Mouse (Mus musculus) heart, embryonic 14.5 days (tissue): Measurements from ENCODE around the gene Dus2. TPM values are rescaled to one million over a fixed set of nuclear protein-coding genes. Genes with fewer than 3 reads are reported as not detected.
A peak's percentile ranks its signal among the peaks of the same experiment; 100 is the strongest.

ENCODE experiments used
- ATAC-seq: fragments of 200-750 bp; cut with Nextera tagmentation; 2 replicates; pipeline ENCODE4 v1.8.0; 2017; ENCODE audit warnings: low read depth, moderate TSS enrichment; ENCODE audit not compliant: insufficient number of reproducible peaks, insufficient read depth, low FRiP score
- H3K27ac ChIP-seq, 2 experiments: fragments of 200-500 bp in 1 of 2; fragments of 300-500 bp in 1 of 2; sonication (generic) in 1 of 2; replicated peaks in 1 of 2; 2 replicates each; pipeline ENCODE4 v1.5.1; 2012 to 2014; ENCODE audit warnings: low read depth in 2 of 2, low read length in 2 of 2, control low read depth in 1 of 2, mild to moderate bottlenecking in 1 of 2, mixed read lengths in 1 of 2; ENCODE audit not compliant: control insufficient read depth in 1 of 2, insufficient read depth in 1 of 2
- H3K27me3 ChIP-seq: fragments of 300-500 bp; sonication (generic); 2 replicates; pipeline ENCODE4 v1.6.1; 2014; ENCODE audit warnings: mild to moderate bottlenecking, low read length, control low read depth; ENCODE audit not compliant: control insufficient read depth, insufficient read depth
- H3K36me3 ChIP-seq: fragments of 300-500 bp; sonication (generic); 2 replicates; pipeline ENCODE4 v1.6.1; 2014; ENCODE audit warnings: mild to moderate bottlenecking, control low read depth, low read length, mixed read lengths; ENCODE audit not compliant: control insufficient read depth, insufficient read depth
- H3K4me1 ChIP-seq, 2 experiments: fragments of 200-500 bp in 1 of 2; fragments of 300-500 bp in 1 of 2; sonication (generic) in 1 of 2; 2 replicates each; pipeline ENCODE4 v1.6.1; 2012 to 2014; ENCODE audit warnings: low read length in 2 of 2, control low read depth in 1 of 2, mixed read lengths in 1 of 2; ENCODE audit not compliant: control insufficient read depth in 2 of 2, insufficient read depth in 2 of 2
- H3K4me2 ChIP-seq: fragments of 300-500 bp; sonication (generic); 2 replicates; pipeline ENCODE4 v1.6.1; 2014; ENCODE audit warnings: mild to moderate bottlenecking, low read length
- H3K4me3 ChIP-seq, 2 experiments: fragments of 200-500 bp in 1 of 2; fragments of 300-500 bp in 1 of 2; sonication (generic) in 1 of 2; 2 replicates each; pipeline ENCODE4 v1.5.1; 2012 to 2014; ENCODE audit warnings: low read length in 2 of 2, mild to moderate bottlenecking in 2 of 2, control low read depth in 1 of 2, low read depth in 1 of 2, moderate library complexity in 1 of 2; ENCODE audit not compliant: control insufficient read depth in 1 of 2, insufficient read depth in 1 of 2
- H3K9ac ChIP-seq: fragments of 300-500 bp; sonication (generic); 2 replicates; pipeline ENCODE4 v1.6.1; 2014; ENCODE audit warnings: mild to moderate bottlenecking, low read length
- H3K9me3 ChIP-seq: fragments of 300-500 bp; sonication (generic); 2 replicates; pipeline ENCODE4 v1.6.1; 2016; ENCODE audit warnings: low read length, control low read depth; ENCODE audit not compliant: control insufficient read depth
- WGBS: fragments of 180-500 bp; shearing (Covaris S2); extraction: QIAGEN DNeasy Blood & Tissue Kit; methylation state at CpG from one replicate; pipeline ENCODE4 v1.1.7; 2014; 5-methylcytosine and 5-hydroxymethylcytosine counted together
- polyA plus RNA-seq: library from polyadenylated mRNA; unstranded; fragments of >200 nt; fragmentation: Nextera tagmentation; extraction: Ambion mirVana; gene quantifications from 2 replicates; pipeline ENCODE4 v1.2.1, GENCODE M21; 2014

The Dus2 gene
- 13.5 and 15.2 TPM in 2 replicates for polyA plus RNA-seq

DNA sequence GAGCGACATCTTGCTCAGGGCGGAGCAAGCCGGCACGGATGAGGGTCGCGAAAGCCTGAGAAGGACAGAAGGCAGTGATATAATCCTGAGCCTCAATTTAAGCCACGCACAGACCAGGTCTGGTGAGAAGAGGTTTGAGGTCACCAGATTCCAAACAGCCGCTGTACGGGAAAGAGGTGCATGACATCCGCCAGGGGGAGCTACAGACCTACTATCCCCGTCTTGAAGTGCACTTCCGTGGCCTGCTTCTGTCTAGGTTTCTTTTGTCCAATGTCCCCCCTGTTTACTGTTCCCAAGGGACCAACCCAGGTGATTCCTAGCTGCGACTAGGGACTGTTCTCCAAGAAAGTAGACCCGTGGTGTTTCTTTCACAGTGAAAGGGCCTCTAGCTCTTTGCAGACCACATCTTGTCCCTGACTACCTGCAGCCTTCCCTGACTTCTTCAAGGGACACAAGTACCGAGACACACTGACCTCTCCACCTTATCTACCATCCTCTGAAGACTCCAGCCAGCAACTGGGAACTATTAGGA, at the start of gene Dus2:
TSS of gene Dus2 (plus strand) at position 482 of the 532 bp plus-strand sequence.
- H3K4me1 ChIP-seq, result peaks cover 5 to 8% of the 10 kb centered on the region in 2 experiments; a peak in 2 of 4 replicates
- no peaks in the 10 kb centered on the region for H3K36me3 ChIP-seq
- H3K9me3 ChIP-seq, result no peaks in the 10 kb centered on the region
- H3K9ac ChIP-seq, result peak within 1 kb of the TSS; percentile 56; the same call in 1 of the 2 replicates
- H3K4me3 ChIP-seq, result no peak within 1 kb of the TSS
- no peaks in the 10 kb centered on the region for H3K27me3 ChIP-seq
- WGBS, result 8% methylated on average over 15 of the region's 15 CpGs
- H3K4me2 ChIP-seq, result peak within 1 kb of the TSS; percentile 34
- H3K27ac ChIP-seq, result no peak within 1 kb of the TSS
- ATAC-seq, result peak; percentile 75; the same call in 1 of the 2 replicates

GRCm38 (mm10) chr8:105942026-105942425, 49.1 kb upstream of the Dus2 start:
- Histone ChIP-seq H3K27ac (no peak overlapping the region), H3K4me3 (no peak overlapping the region), H3K27me3 (no peaks in the 10 kb centered on the region), H3K4me2 (no peak overlapping the region), H3K9me3 (no peaks in the 10 kb centered on the region), H3K36me3 (peaks cover 73% of the 10 kb centered on the region), H3K9ac (no peak overlapping the region), H3K4me1 (peaks cover 0 to 4% of the 10 kb centered on the region in 2 experiments; a peak in 1 of 4 replicates)
- WGBS, result 93% methylated on average over 11 of the region's 11 CpGs
- no peak for ATAC-seq

- Histone ChIP-seq H3K4me3 (no peak overlapping the region), H3K27me3 (no peaks in the 10 kb centered on the region), H3K27ac (no peak overlapping the region), H3K9ac (no peak overlapping the region), H3K36me3 (peaks cover 79% of the 10 kb centered on the region), H3K4me1 (peaks cover 0 to 4% of the 10 kb centered on the region in 2 experiments; a peak in 1 of 4 replicates), H3K9me3 (no peaks in the 10 kb centered on the region), H3K4me2 (no peak overlapping the region)
- 93% methylated on average over 5 of the region's 5 CpGs for WGBS
- no peak for ATAC-seq
These were observed 48.6 kb upstream of the Dus2 start for GRCm38 (mm10) chr8:105942542-105942941.

DNA sequence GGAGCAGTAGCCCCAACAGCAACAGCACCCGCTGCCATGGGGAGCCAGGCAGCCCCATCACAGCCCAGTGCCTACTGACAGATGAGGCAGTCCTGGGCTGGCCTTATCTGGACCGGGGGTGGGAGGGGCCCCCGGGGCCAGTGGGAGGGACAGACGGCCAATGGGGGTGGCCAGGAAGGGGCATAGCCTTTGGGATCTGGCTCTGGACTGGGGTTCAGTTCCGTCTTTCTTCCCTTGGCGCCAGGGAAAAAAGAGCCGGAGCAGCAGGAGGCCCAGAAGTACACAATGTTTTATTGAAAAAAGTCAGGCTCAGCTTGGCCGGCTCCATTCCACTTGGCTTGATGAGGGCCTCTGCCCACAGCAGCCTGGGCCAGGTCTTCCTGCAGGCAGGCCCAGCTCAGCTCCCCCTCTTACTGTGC, 47.8 kb upstream of the Dus2 start, which contains the start of gene Lcat:
TSS of gene Lcat (minus strand) at position 62 of the 419 bp plus-strand sequence.
- Histone ChIP-seq H3K4me2 (no peak within 1 kb of the TSS), H3K4me3 (no peak within 1 kb of the TSS), H3K4me1 (peaks cover 0 to 1% of the 10 kb centered on the region in 2 experiments; a peak in 1 of 4 replicates), H3K36me3 (peaks cover 86% of the 10 kb centered on the region), H3K27ac (no peak within 1 kb of the TSS), H3K9me3 (no peaks in the 10 kb centered on the region), H3K27me3 (no peaks in the 10 kb centered on the region), H3K9ac (no peak within 1 kb of the TSS)
- no peak for ATAC-seq
- 70% methylated on average over 8 of the region's 8 CpGs for WGBS

DNA sequence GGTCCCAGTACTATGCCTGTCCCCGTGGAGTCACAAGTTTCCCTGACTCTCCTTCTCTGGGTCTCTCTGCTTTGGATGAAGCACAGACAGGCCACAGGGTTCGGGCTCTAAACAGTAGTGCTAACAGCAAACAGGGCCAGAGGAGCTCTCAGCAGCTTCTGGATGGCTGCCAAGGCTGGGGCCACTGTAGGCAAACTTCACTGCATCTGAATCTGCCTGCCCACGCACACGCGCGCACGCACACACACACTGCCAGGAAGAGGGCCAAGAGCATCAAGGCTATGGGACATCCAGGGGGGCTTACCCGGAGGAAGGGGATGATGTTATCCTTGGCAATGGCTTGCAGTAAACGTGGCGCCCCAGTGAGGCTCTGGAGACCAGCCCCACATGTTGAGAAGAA, 41.8 kb upstream of the Dus2 start:
- H3K27ac ChIP-seq, result peak overlapping the region; percentile 20 to 66; a peak in 3 of 4 replicates
- ATAC-seq, result peak; percentile 37
- WGBS, result 23% methylated on average over 10 of the region's 10 CpGs

DNA sequence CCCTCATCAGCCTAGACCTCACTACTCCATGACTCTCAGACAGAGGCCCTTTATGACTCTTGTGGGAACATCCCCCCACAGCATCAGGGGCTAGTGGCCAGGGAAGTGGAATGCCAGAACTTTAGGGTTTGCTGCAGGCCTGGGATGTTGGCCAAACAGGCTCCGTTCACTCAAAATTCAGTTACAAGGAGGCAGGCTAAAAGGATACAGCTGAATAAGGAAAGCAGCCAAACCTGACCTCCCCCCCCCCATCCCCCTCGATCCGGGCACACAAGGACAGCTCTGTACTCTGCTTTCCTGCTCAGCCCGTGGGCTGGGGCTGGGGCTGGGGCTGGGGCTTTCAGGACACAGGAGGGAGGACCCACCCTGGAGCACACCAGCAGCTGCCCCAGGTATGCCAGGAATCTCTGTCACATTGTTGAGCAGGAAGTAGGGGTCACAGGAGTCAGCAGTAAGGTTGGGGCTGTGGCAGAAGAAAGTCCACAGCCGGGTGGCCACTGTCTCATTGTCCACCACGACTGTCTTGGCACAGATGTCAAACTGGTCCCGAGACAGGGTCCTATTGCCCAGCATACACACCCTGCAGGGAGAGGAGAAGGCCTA, 40.0 kb upstream of the Dus2 start:
- Histone ChIP-seq H3K9ac (peak overlapping the region; percentile 27; the same call in 1 of the 2 replicates), H3K36me3 (peaks cover 90% of the 10 kb centered on the region)
- peak; percentile 35; the same call in 1 of the 2 replicates for ATAC-seq

More for the DNA sequence above, 41.8 kb upstream of the Dus2 start:
- H3K4me2 ChIP-seq, result no peak overlapping the region
- peaks cover 91% of the 10 kb centered on the region for H3K36me3 ChIP-seq
- no peaks in the 10 kb centered on the region for H3K9me3 ChIP-seq
- no peaks in the 10 kb centered on the region for H3K27me3 ChIP-seq
- no peak overlapping the region for H3K4me3 ChIP-seq
- no peak overlapping the region; the same call in 1 of the 2 replicates for H3K9ac ChIP-seq
- peaks cover 19 to 27% of the 10 kb centered on the region in 2 experiments for H3K4me1 ChIP-seq

DNA sequence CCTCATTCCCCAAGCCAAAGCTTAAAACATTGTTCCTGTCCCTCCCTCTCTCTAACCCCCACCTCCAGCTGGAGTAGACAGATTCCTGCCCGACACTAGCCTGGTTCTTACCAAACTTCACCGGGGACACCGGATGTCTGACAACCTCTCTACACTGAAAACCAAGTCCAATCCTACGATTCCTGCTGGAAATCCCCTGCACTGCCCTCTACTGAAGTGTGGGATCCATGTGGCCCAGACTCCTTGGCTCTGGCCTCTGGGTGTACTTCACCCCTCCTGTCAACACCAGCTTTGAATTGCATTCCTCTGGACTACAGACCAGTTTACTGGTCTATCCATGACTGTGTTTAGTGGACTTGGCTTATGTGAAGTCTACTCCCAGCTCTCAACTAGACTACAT, 34.6 kb upstream of the Dus2 start:
- H3K9ac ChIP-seq, result no peak overlapping the region
- ATAC-seq, result 0 out of 2 replicates have a peak, but pooled peaks have one; percentile 24
- H3K27me3 ChIP-seq, result no peaks in the 10 kb centered on the region
- no peak overlapping the region for H3K4me3 ChIP-seq
- H3K27ac ChIP-seq, result peak overlapping the region in 1 of 2 experiments; percentile 17; a peak in 2 of 4 replicates
- peaks cover 83% of the 10 kb centered on the region for H3K36me3 ChIP-seq
- 39% methylated on average over 4 of the region's 4 CpGs for WGBS
- no peak overlapping the region for H3K4me2 ChIP-seq
- H3K9me3 ChIP-seq, result no peaks in the 10 kb centered on the region
- H3K4me1 ChIP-seq, result peaks cover 16 to 33% of the 10 kb centered on the region in 2 experiments

More for the DNA sequence above, 40.0 kb upstream of the Dus2 start:
- Histone ChIP-seq H3K27ac (peak overlapping the region; percentile 29 to 55), H3K4me2 (no peak overlapping the region), H3K9me3 (no peaks in the 10 kb centered on the region), H3K4me3 (no peak overlapping the region), H3K27me3 (no peaks in the 10 kb centered on the region), H3K4me1 (peaks cover 19 to 27% of the 10 kb centered on the region in 2 experiments)
- WGBS, result 20% methylated on average over 7 of the region's 7 CpGs
